Comparison of ENCODE assay signal across 10 mouse cellular contexts in genomic region chr4:114637120-114637519, GRCm38 (mm10).
A peak's percentile ranks its signal among the peaks of the same experiment; 100 is the strongest.
DNase-seq lines count a peak whose midpoint lies in the region; ATAC-seq and TF ChIP-seq lines count a peak whose summit lies in the region.
"Had no signal": no experiment of that assay in that cellular context is flagged by ENCODE, and none has a peak within 500 bp of the region (broad histone marks: within the 10 kb centered on the region; RNA-seq: fewer than 3 reads in every experiment).

No protein-coding gene starts in this region.

- peak; percentile 81 for TF ChIP-seq CTCF in heart, postnatal 0 days (IDR thresholded peaks at IDR 0.05; ENCODE audit: low read depth)
- peak; percentile 84 for TF ChIP-seq CTCF in intestine, postnatal 0 days (IDR thresholded peaks at IDR 0.05; ENCODE audit: low read depth)
- TF ChIP-seq CTCF in stomach, postnatal 0 days (IDR thresholded peaks at IDR 0.05; ENCODE audit: low read depth), result peak; percentile 79

- ATAC-seq in heart, postnatal 0 days (ENCODE audit: insufficient read depth, low read depth), result 0 out of 2 replicates have a peak, but pooled peaks have one; percentile 20
- ATAC-seq in intestine, postnatal 0 days, result no peak
- no peak for ATAC-seq in stomach, postnatal 0 days (ENCODE audit: low FRiP score, low TSS enrichment)

- DNase-seq in heart, postnatal 0 days (ENCODE audit: low spot score), result no peak
- DNase-seq in heart, postnatal 25 days (ENCODE audit: low spot score), result no peak
- DNase-seq in 3T3-L1 (ENCODE audit: low read depth, low spot score) (peak; percentile 76), NIH3T3 (ENCODE audit: low read depth) (peak; percentile 85)
- peak; percentile 24 for DNase-seq in stomach, postnatal 0 days (ENCODE audit: low spot score)
- no peak for DNase-seq in right cerebral cortex, postnatal 4 days
- no peak for DNase-seq in gastrocnemius, postnatal 10 days

- TF ChIP-seq EP300 in heart, postnatal 0 days (IDR thresholded peaks at IDR 0.05; ENCODE audit: low read depth), result no peak
- no peak for TF ChIP-seq EP300 in stomach, postnatal 0 days (optimal IDR thresholded peaks at IDR 0.05)

- WGBS in heart, postnatal 0 days, result 7% methylated on average over 3 of the region's 3 CpGs
- 15% methylated on average over 3 of the region's 3 CpGs for WGBS in intestine, postnatal 0 days
- 7% methylated on average over 3 of the region's 3 CpGs for WGBS in stomach, postnatal 0 days

- no peak overlapping the region for H3K4me3 ChIP-seq in heart, postnatal 0 days (ENCODE audit: low read depth, low read length)
- no peak overlapping the region for H3K4me3 ChIP-seq in intestine, postnatal 0 days (ENCODE audit: low read depth, low read length)
- no peak overlapping the region for H3K4me3 ChIP-seq in stomach, postnatal 0 days (ENCODE audit: low read depth, low read length)
- H3K4me3 ChIP-seq: limb, embryonic 15.5 days; stomach, embryonic 15.5 days had no signal

- peaks cover 16% of the 10 kb centered on the region for H3K27me3 ChIP-seq in heart, postnatal 0 days (ENCODE audit: control insufficient read depth, insufficient read depth, low read length)
- no peaks in the 10 kb centered on the region for H3K27me3 ChIP-seq in intestine, postnatal 0 days (replicated peaks; ENCODE audit: control insufficient read depth, insufficient read depth, low read length)
- H3K27me3 ChIP-seq in stomach, postnatal 0 days (ENCODE audit: control insufficient read depth, insufficient read depth, low read length), result no peaks in the 10 kb centered on the region
- H3K27me3 ChIP-seq: stomach, embryonic 15.5 days had no signal

- intact Hi-C loops in heart, postnatal 25 days (cut with DNase I), result loop anchor here (2.0 to 5.0 kb wide), 2 partner anchors 238 to 335 kb away; no protein-coding TSS in a partner anchor

- H3K9ac ChIP-seq in heart, postnatal 0 days (replicated peaks; ENCODE audit: low read depth, low read length), result no peak overlapping the region
- no peak overlapping the region for H3K9ac ChIP-seq in intestine, postnatal 0 days (ENCODE audit: low read depth, low read length)
- no peak overlapping the region for H3K9ac ChIP-seq in stomach, postnatal 0 days (ENCODE audit: low read length)
- H3K9ac ChIP-seq: limb, embryonic 15.5 days; stomach, embryonic 15.5 days had no signal

- no peaks in the 10 kb centered on the region for H3K4me1 ChIP-seq in heart, postnatal 0 days (ENCODE audit: control insufficient read depth, insufficient read depth)
- no peaks in the 10 kb centered on the region for H3K4me1 ChIP-seq in intestine, postnatal 0 days (replicated peaks; ENCODE audit: control insufficient read depth, insufficient read depth, low read length)
- no peaks in the 10 kb centered on the region for H3K4me1 ChIP-seq in stomach, postnatal 0 days (replicated peaks; ENCODE audit: control insufficient read depth, insufficient read depth)
- H3K4me1 ChIP-seq: limb, embryonic 15.5 days; stomach, embryonic 15.5 days had no signal

- H3K27ac ChIP-seq in heart, postnatal 0 days (ENCODE audit: low read depth), result no peak overlapping the region
- H3K27ac ChIP-seq in intestine, postnatal 0 days (ENCODE audit: low read depth, low read length), result no peak overlapping the region
- H3K27ac ChIP-seq in stomach, postnatal 0 days (replicated peaks), result no peak overlapping the region
- H3K27ac ChIP-seq: limb, embryonic 15.5 days; stomach, embryonic 15.5 days had no signal

- H3K36me3 ChIP-seq in heart, postnatal 0 days (replicated peaks; ENCODE audit: control insufficient read depth, insufficient read depth, low read length), result no peaks in the 10 kb centered on the region
- H3K36me3 ChIP-seq in intestine, postnatal 0 days (ENCODE audit: control insufficient read depth, insufficient read depth), result no peaks in the 10 kb centered on the region
- no peaks in the 10 kb centered on the region for H3K36me3 ChIP-seq in stomach, postnatal 0 days (ENCODE audit: control insufficient read depth, insufficient read depth, low read length)
- H3K36me3 ChIP-seq: limb, embryonic 15.5 days; stomach, embryonic 15.5 days had no signal

- H3K9me3 ChIP-seq in heart, postnatal 0 days (replicated peaks; ENCODE audit: control insufficient read depth, low read length), result no peaks in the 10 kb centered on the region
- H3K9me3 ChIP-seq in intestine, postnatal 0 days (ENCODE audit: control insufficient read depth), result no peaks in the 10 kb centered on the region
- no peaks in the 10 kb centered on the region for H3K9me3 ChIP-seq in stomach, postnatal 0 days (ENCODE audit: control insufficient read depth, low read length)
- H3K9me3 ChIP-seq: limb, embryonic 15.5 days; stomach, embryonic 15.5 days had no signal

- H3K4me2 ChIP-seq in heart, postnatal 0 days (ENCODE audit: low read depth, low read length), result no peak overlapping the region
- H3K4me2 ChIP-seq in intestine, postnatal 0 days (replicated peaks; ENCODE audit: low read depth), result no peak overlapping the region
- H3K4me2 ChIP-seq in stomach, postnatal 0 days (replicated peaks; ENCODE audit: low read depth), result no peak overlapping the region
- H3K4me2 ChIP-seq: limb, embryonic 15.5 days; stomach, embryonic 15.5 days had no signal

Comparison
In these comparisons a context has a peak if more than half of its experiments do, and no peak if none do; other contexts are left out.
1. DNase-seq: peak in 3T3-L1 (single experiment), NIH3T3 (single experiment) and stomach, postnatal 0 days (single experiment); none in heart, postnatal 0 days (single experiment), heart, postnatal 25 days (single experiment), right cerebral cortex, postnatal 4 days (single experiment) and gastrocnemius, postnatal 10 days (single experiment).
2. Peak in every context shown above with its lines, with median percentiles within 50 percentile points of each other: CTCF ChIP-seq.